Comparison of ENCODE assay signal across 9 mouse cellular contexts in the genomic region with DNA sequence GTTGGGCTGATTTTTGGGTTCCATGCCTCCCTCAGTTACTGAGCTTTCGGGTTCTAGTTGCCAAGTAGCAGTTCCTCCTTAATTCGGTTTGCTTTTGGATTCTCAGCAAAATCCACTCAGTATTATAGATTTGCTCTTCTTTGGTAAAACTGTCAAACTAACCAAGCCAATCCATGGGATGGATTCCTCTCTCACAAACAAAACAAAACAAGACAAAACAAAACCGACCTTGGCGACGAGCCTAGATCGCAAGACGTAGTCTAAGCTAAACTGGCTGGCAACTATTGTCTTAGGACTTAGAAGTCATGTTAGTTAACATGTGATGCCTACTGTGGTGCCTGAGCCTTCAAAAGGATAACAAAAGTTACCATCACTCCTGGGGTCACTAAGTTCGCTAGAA. TPM values are rescaled to one million over a fixed set of nuclear protein-coding genes. Genes with fewer than 3 reads are reported as not detected.
DNase-seq lines count a peak whose midpoint lies in the region; ATAC-seq and TF ChIP-seq lines count a peak whose summit lies in the region.
"Had no signal": no experiment of that assay in that cellular context is flagged by ENCODE, and none has a peak within 500 bp of the region (broad histone marks: within the 10 kb centered on the region; RNA-seq: fewer than 3 reads in every experiment).

No protein-coding gene starts in this region.

- peaks cover 7% of the 10 kb centered on the region for H3K4me1 ChIP-seq in liver, adult 2 months (ENCODE audit: control insufficient read depth, insufficient read depth, low read length)
- peaks cover 23% of the 10 kb centered on the region for H3K4me1 ChIP-seq in embryonic facial prominence, embryonic 15.5 days
- H3K4me1 ChIP-seq in limb, embryonic 10.5 days: peaks cover 21% of the 10 kb centered on the region
- peaks cover 17% of the 10 kb centered on the region; the same call in 1 of the 2 replicates for H3K4me1 ChIP-seq in neural tube, embryonic 14.5 days (ENCODE audit: control insufficient read depth, insufficient read depth, low read length)

- ATAC-seq in embryonic facial prominence, embryonic 15.5 days (ENCODE audit: insufficient number of reproducible peaks, low FRiP score, low TSS enrichment, low read depth): no peak
- ATAC-seq in neural tube, embryonic 14.5 days (ENCODE audit: low read depth): no peak

- no peaks in the 10 kb centered on the region for H3K36me3 ChIP-seq in liver, adult 2 months (ENCODE audit: control insufficient read depth, insufficient read depth, low read length)
- peaks cover 8% of the 10 kb centered on the region; the same call in 1 of the 2 replicates for H3K36me3 ChIP-seq in embryonic facial prominence, embryonic 15.5 days
- peaks cover 11% of the 10 kb centered on the region for H3K36me3 ChIP-seq in limb, embryonic 10.5 days
- H3K36me3 ChIP-seq in neural tube, embryonic 14.5 days (ENCODE audit: control insufficient read depth, insufficient read depth, low read length): no peaks in the 10 kb centered on the region

- no peak overlapping the region for H3K9ac ChIP-seq in liver, adult 2 months (ENCODE audit: low read depth, low read length)
- no peak overlapping the region for H3K9ac ChIP-seq in embryonic facial prominence, embryonic 15.5 days
- H3K9ac ChIP-seq in neural tube, embryonic 14.5 days (replicated peaks; ENCODE audit: low read depth, low read length): no peak overlapping the region

- peak overlapping the region; percentile 46 for H3K4me2 ChIP-seq in embryonic facial prominence, embryonic 15.5 days (replicated peaks)
- peak overlapping the region; percentile 48 for H3K4me2 ChIP-seq in neural tube, embryonic 14.5 days (ENCODE audit: low read depth, low read length)

- peak overlapping the region; percentile 49 for H3K27ac ChIP-seq in liver, adult 2 months (replicated peaks; ENCODE audit: insufficient read depth, low read depth, low read length)
- H3K27ac ChIP-seq in embryonic facial prominence, embryonic 15.5 days (replicated peaks): peak overlapping the region; percentile 96
- H3K27ac ChIP-seq in limb, embryonic 10.5 days: peak overlapping the region; percentile 96
- peak overlapping the region; percentile 96 for H3K27ac ChIP-seq in neural tube, embryonic 14.5 days (ENCODE audit: low read depth, low read length)

- WGBS in liver, adult 2 months: 84% methylated on average over 8 of the region's 8 CpGs
- 82% methylated on average over 8 of the region's 8 CpGs for WGBS in embryonic facial prominence, embryonic 15.5 days
- 83% methylated on average over 8 of the region's 8 CpGs for WGBS in limb, embryonic 10.5 days
- 83% methylated on average over 8 of the region's 8 CpGs for WGBS in neural tube, embryonic 14.5 days

- H3K4me3 ChIP-seq in liver, adult 2 months (ENCODE audit: insufficient read depth, low read depth, low read length): peak overlapping the region; percentile 50
- H3K4me3 ChIP-seq in embryonic facial prominence, embryonic 15.5 days (replicated peaks): peak overlapping the region; percentile 65
- H3K4me3 ChIP-seq in limb, embryonic 10.5 days: peak overlapping the region; percentile 70
- H3K4me3 ChIP-seq in neural tube, embryonic 14.5 days (ENCODE audit: low read depth, low read length): peak overlapping the region; percentile 56

- no peak for TF ChIP-seq CTCF in liver, adult 2 months (IDR thresholded peaks at IDR 0.05; ENCODE audit: low read depth, low read length)

- H3K9me3 ChIP-seq in embryonic facial prominence, embryonic 15.5 days (replicated peaks): no peaks in the 10 kb centered on the region
- H3K9me3 ChIP-seq in limb, embryonic 10.5 days (replicated peaks): no peaks in the 10 kb centered on the region
- no peaks in the 10 kb centered on the region for H3K9me3 ChIP-seq in neural tube, embryonic 14.5 days (ENCODE audit: control insufficient read depth, low read length)

- TF ChIP-seq POLR2A in liver, adult 2 months (IDR thresholded peaks at IDR 0.05; ENCODE audit: extremely low read depth, insufficient read depth, low read length): no peak

- DNase-seq in liver, adult 2 months (ENCODE audit: extremely low read depth, low read depth, low spot score): no peak
- no peak for DNase-seq in liver
- no peak for DNase-seq in limb, embryonic 10.5 days (ENCODE audit: low spot score)
- no peak for DNase-seq in urinary bladder, postnatal 10 days (ENCODE audit: low spot score)
- DNase-seq in right cerebral cortex, postnatal 10 days (ENCODE audit: low spot score in 2 of 2): no peak
- DNase-seq in left cerebral cortex, postnatal 10 days (ENCODE audit: extremely low spot score in 1 of 2, low spot score in 2 of 2): no peak

- intact Hi-C loops in left cerebral cortex, postnatal 10 days (cut with DNase I): no loop called here

- H3K79me2 ChIP-seq in liver, adult 2 months (ENCODE audit: control insufficient read depth, insufficient read depth, low read length): no peaks in the 10 kb centered on the region

- no peaks in the 10 kb centered on the region for H3K27me3 ChIP-seq in liver, adult 2 months (ENCODE audit: control insufficient read depth, insufficient read depth, low read length)
- no peaks in the 10 kb centered on the region for H3K27me3 ChIP-seq in embryonic facial prominence, embryonic 15.5 days
- H3K27me3 ChIP-seq in limb, embryonic 10.5 days (ENCODE audit: low read depth, poor library complexity, severe bottlenecking): no peaks in the 10 kb centered on the region
- H3K27me3 ChIP-seq in neural tube, embryonic 14.5 days (ENCODE audit: control insufficient read depth, insufficient read depth, low read length): no peaks in the 10 kb centered on the region

RNA-seq across cellular contexts. Expression of gene 4931414P19Rik, which starts 2.1 kb away (rescaled TPM):
- total RNA-seq in liver, adult 2 months (2014; rRNA removed): 3.0 and 3.1 TPM in 2 replicates
- polyA plus RNA-seq in liver, adult 2 months (2012; rRNA removed): 2.6 and 4.3 TPM in 2 replicates
- 7.8 and 9.3 TPM in 2 replicates for polyA plus RNA-seq in embryonic facial prominence, embryonic 15.5 days (2015; fragmentation: Nextera tagmentation; extraction: Ambion mirVana)
- polyA plus RNA-seq in limb, embryonic 10.5 days (2016; fragmentation: Nextera tagmentation; extraction: Ambion mirVana): 11.1 and 13.5 TPM in 2 replicates
- 4.6 and 5.0 TPM in 2 replicates for polyA plus RNA-seq in neural tube, embryonic 14.5 days (2014; fragmentation: Nextera tagmentation; extraction: Ambion mirVana)
- 1 to 10 TPM; 3.6 to 5.8 TPM for total RNA-seq in left cerebral cortex, postnatal 10 days (2021)

RNA-seq across cellular contexts. Expression of gene Psmb5, which starts 14.1 kb away (rescaled TPM):
- total RNA-seq in liver, adult 2 months (2014; rRNA removed): 179 and 181 TPM in 2 replicates
- 217 and 221 TPM in 2 replicates for polyA plus RNA-seq in liver, adult 2 months (2012; rRNA removed)
- 364 and 368 TPM in 2 replicates for polyA plus RNA-seq in embryonic facial prominence, embryonic 15.5 days (2015; fragmentation: Nextera tagmentation; extraction: Ambion mirVana)
- 508 and 553 TPM in 2 replicates for polyA plus RNA-seq in limb, embryonic 10.5 days (2016; fragmentation: Nextera tagmentation; extraction: Ambion mirVana)
- 428 and 435 TPM in 2 replicates for polyA plus RNA-seq in neural tube, embryonic 14.5 days (2014; fragmentation: Nextera tagmentation; extraction: Ambion mirVana)
- total RNA-seq in left cerebral cortex, postnatal 10 days (2021): 100 to 1,000 TPM; 196 to 203 TPM

RNA-seq across cellular contexts. Expression of gene Psmb11, which starts 17.5 kb away (rescaled TPM):
- not detected in 2 replicates for total RNA-seq in liver, adult 2 months (2014; rRNA removed)
- not detected in 2 replicates for polyA plus RNA-seq in liver, adult 2 months (2012; rRNA removed)
- 0.16 TPM in 1 of 2 replicates, not detected in the other for polyA plus RNA-seq in embryonic facial prominence, embryonic 15.5 days (2015; fragmentation: Nextera tagmentation; extraction: Ambion mirVana)
- polyA plus RNA-seq in limb, embryonic 10.5 days (2016; fragmentation: Nextera tagmentation; extraction: Ambion mirVana): 0.13 and 0.14 TPM in 2 replicates
- 0.05 and 0.26 TPM in 2 replicates for polyA plus RNA-seq in neural tube, embryonic 14.5 days (2014; fragmentation: Nextera tagmentation; extraction: Ambion mirVana)
- not detected for total RNA-seq in left cerebral cortex, postnatal 10 days (2021)

RNA-seq across cellular contexts. Expression of gene Ajuba, which starts 26.3 kb away (rescaled TPM):
- 3.8 TPM in 2 replicates for total RNA-seq in liver, adult 2 months (2014; rRNA removed)
- polyA plus RNA-seq in liver, adult 2 months (2012; rRNA removed): 9.9 and 12.2 TPM in 2 replicates
- 49.4 and 60.2 TPM in 2 replicates for polyA plus RNA-seq in embryonic facial prominence, embryonic 15.5 days (2015; fragmentation: Nextera tagmentation; extraction: Ambion mirVana)
- polyA plus RNA-seq in limb, embryonic 10.5 days (2016; fragmentation: Nextera tagmentation; extraction: Ambion mirVana): 70.1 and 75.3 TPM in 2 replicates
- polyA plus RNA-seq in neural tube, embryonic 14.5 days (2014; fragmentation: Nextera tagmentation; extraction: Ambion mirVana): 2.3 and 5.7 TPM in 2 replicates
- 1 to 10 TPM; 3.2 to 3.7 TPM for total RNA-seq in left cerebral cortex, postnatal 10 days (2021)

RNA-seq across cellular contexts. Expression of gene Gm17606, which starts 37.1 kb away (rescaled TPM):
- not detected in 2 replicates for total RNA-seq in liver, adult 2 months (2014; rRNA removed)
- polyA plus RNA-seq in liver, adult 2 months (2012; rRNA removed): not detected in 2 replicates
- not detected in 2 replicates for polyA plus RNA-seq in embryonic facial prominence, embryonic 15.5 days (2015; fragmentation: Nextera tagmentation; extraction: Ambion mirVana)
- polyA plus RNA-seq in limb, embryonic 10.5 days (2016; fragmentation: Nextera tagmentation; extraction: Ambion mirVana): not detected in 2 replicates
- not detected in 2 replicates for polyA plus RNA-seq in neural tube, embryonic 14.5 days (2014; fragmentation: Nextera tagmentation; extraction: Ambion mirVana)
- not detected for total RNA-seq in left cerebral cortex, postnatal 10 days (2021)
- total RNA-seq: left cerebral cortex, adult 8-10 months had no signal
